Mouse (Mus musculus): ENCODE data around the gene Olfr1368. TPM values are rescaled to one million over a fixed set of nuclear protein-coding genes. Genes with fewer than 3 reads are reported as not detected.

Gene Olfr1368
- polyA plus RNA-seq, 1 experiment from 2014 or later: not detected

- peak; percentile 56 for ATAC-seq
- DNase-seq: peak; percentile 69
- Histone ChIP-seq H3K27ac (ENCODE audit: low read depth) (no peak overlapping the region), H3K4me1 (ENCODE audit: insufficient read depth) (peaks cover 7% of the 10 kb centered on the region), H3K4me2 (ENCODE audit: low read depth, low read length) (peak overlapping the region; percentile 82), H3K9ac (replicated peaks) (no peak overlapping the region), H3K27me3 (ENCODE audit: insufficient read depth, low read length) (no peaks in the 10 kb centered on the region), H3K9me3 (ENCODE audit: low read length) (no peaks in the 10 kb centered on the region), H3K4me3 (ENCODE audit: low read depth, low read length) (peak overlapping the region; percentile 50), H3K36me3 (replicated peaks; ENCODE audit: insufficient read depth, low read length) (no peaks in the 10 kb centered on the region)
- 0 out of 2 replicates have a peak, but pooled peaks have one; percentile 8 for TF ChIP-seq CTCF (IDR thresholded peaks at IDR 0.05; ENCODE audit: low read depth)
- TF ChIP-seq EP300 (IDR thresholded peaks at IDR 0.05; ENCODE audit: low read depth): 0 out of 2 replicates have a peak, but pooled peaks have one; percentile 21
- under 1% methylated on average over 16 of the region's 16 CpGs for WGBS (ENCODE audit: insufficient replicate concordance)
Measured at GRCm38 (mm10) chr13:21172241-21173027, 26.8 kb upstream of the Olfr1368 start.

GRCm38 (mm10) chr13:21171600-21172150 lies 26.0 kb upstream of the Olfr1368 start:
- H3K27ac ChIP-seq (ENCODE audit: low read depth): no peak overlapping the region
- H3K9me3 ChIP-seq (ENCODE audit: low read length): no peaks in the 10 kb centered on the region
- H3K27me3 ChIP-seq (ENCODE audit: insufficient read depth, low read length): no peaks in the 10 kb centered on the region
- WGBS (ENCODE audit: insufficient replicate concordance): under 1% methylated on average over 12 of the region's 12 CpGs
- peak; percentile 30 for DNase-seq
- H3K9ac ChIP-seq (replicated peaks): no peak overlapping the region
- no peak for ATAC-seq
- H3K4me2 ChIP-seq (ENCODE audit: low read depth, low read length): peak overlapping the region; percentile 82
- no peaks in the 10 kb centered on the region for H3K36me3 ChIP-seq (replicated peaks; ENCODE audit: insufficient read depth, low read length)
- TF ChIP-seq CTCF (IDR thresholded peaks at IDR 0.05; ENCODE audit: low read depth): peak; percentile 49
- no peak for TF ChIP-seq EP300 (IDR thresholded peaks at IDR 0.05; ENCODE audit: low read depth)
- peak overlapping the region; percentile 50 for H3K4me3 ChIP-seq (ENCODE audit: low read depth, low read length)
- peaks cover 7% of the 10 kb centered on the region for H3K4me1 ChIP-seq (ENCODE audit: insufficient read depth)

- no peaks in the 10 kb centered on the region for H3K9me3 ChIP-seq (ENCODE audit: low read length)
- H3K9ac ChIP-seq (replicated peaks): no peak overlapping the region
- H3K4me2 ChIP-seq (ENCODE audit: low read depth, low read length): peak overlapping the region; percentile 82
- no peaks in the 10 kb centered on the region for H3K27me3 ChIP-seq (ENCODE audit: insufficient read depth, low read length)
- ATAC-seq: no peak
- H3K27ac ChIP-seq (ENCODE audit: low read depth): no peak overlapping the region
- 25% methylated on average over 15 of the region's 15 CpGs for WGBS (ENCODE audit: insufficient replicate concordance)
- no peak for TF ChIP-seq CTCF (IDR thresholded peaks at IDR 0.05; ENCODE audit: low read depth)
- TF ChIP-seq EP300 (IDR thresholded peaks at IDR 0.05; ENCODE audit: low read depth): no peak
- DNase-seq: peak; percentile 22
- peaks cover 7% of the 10 kb centered on the region for H3K4me1 ChIP-seq (ENCODE audit: insufficient read depth)
- H3K36me3 ChIP-seq (replicated peaks; ENCODE audit: insufficient read depth, low read length): no peaks in the 10 kb centered on the region
- no peak overlapping the region for H3K4me3 ChIP-seq (ENCODE audit: low read depth, low read length)
Measured at GRCm38 (mm10) chr13:21171156-21171530, 25.5 kb upstream of the Olfr1368 start.

GRCm38 (mm10) chr13:21170431-21171155 lies 24.9 kb upstream of the Olfr1368 start:
- no peak overlapping the region for H3K9ac ChIP-seq (replicated peaks)
- H3K27me3 ChIP-seq (ENCODE audit: insufficient read depth, low read length): no peaks in the 10 kb centered on the region
- H3K4me2 ChIP-seq (ENCODE audit: low read depth, low read length): peak overlapping the region; percentile 82
- H3K27ac ChIP-seq (ENCODE audit: low read depth): no peak overlapping the region
- peaks cover 7% of the 10 kb centered on the region for H3K4me1 ChIP-seq (ENCODE audit: insufficient read depth)
- TF ChIP-seq EP300 (IDR thresholded peaks at IDR 0.05; ENCODE audit: low read depth) (no peak), CTCF (IDR thresholded peaks at IDR 0.05; ENCODE audit: low read depth) (no peak)
- no peaks in the 10 kb centered on the region for H3K9me3 ChIP-seq (ENCODE audit: low read length)
- H3K4me3 ChIP-seq (ENCODE audit: low read depth, low read length): no peak overlapping the region
- ATAC-seq: no peak
- DNase-seq: no peak
- H3K36me3 ChIP-seq (replicated peaks; ENCODE audit: insufficient read depth, low read length): no peaks in the 10 kb centered on the region
- WGBS (ENCODE audit: insufficient replicate concordance): 69% methylated on average over 17 of the region's 17 CpGs

- Histone ChIP-seq H3K27ac (ENCODE audit: low read depth) (no peak overlapping the region), H3K36me3 (replicated peaks; ENCODE audit: insufficient read depth, low read length) (no peaks in the 10 kb centered on the region), H3K4me2 (ENCODE audit: low read depth, low read length) (peak overlapping the region; percentile 84), H3K4me3 (ENCODE audit: low read depth, low read length) (peak overlapping the region; percentile 68), H3K27me3 (ENCODE audit: insufficient read depth, low read length) (no peaks in the 10 kb centered on the region), H3K4me1 (ENCODE audit: insufficient read depth) (peaks cover 7% of the 10 kb centered on the region), H3K9me3 (ENCODE audit: low read length) (no peaks in the 10 kb centered on the region), H3K9ac (replicated peaks) (no peak overlapping the region)
- TF ChIP-seq CTCF (IDR thresholded peaks at IDR 0.05; ENCODE audit: low read depth): no peak
- TF ChIP-seq EP300 (IDR thresholded peaks at IDR 0.05; ENCODE audit: low read depth): no peak
- ATAC-seq: peak; percentile 83
- under 1% methylated on average over 39 of the region's 39 CpGs for WGBS (ENCODE audit: insufficient replicate concordance)
- peak; percentile 83 for DNase-seq
Measured at GRCm38 (mm10) chr13:21169657-21170430, 24.2 kb upstream of the Olfr1368 start.
